Mouse (Mus musculus): ENCODE data around the gene Olfr646. TPM values are rescaled to one million over a fixed set of nuclear protein-coding genes. Genes with fewer than 3 reads are reported as not detected.

The Olfr646 gene
- not detected in 2 replicates for polyA plus RNA-seq (2012; rRNA removed)

- DNase-seq (ENCODE audit: low read depth, low spot score), result no peak
These were observed at the start of gene Olfr646 for GRCm38 (mm10) chr7:104104757-104104972. Gene Olfr646 (plus strand): TSS chr7:104104873.

- WGBS, result 74% methylated on average over 1 of the region's 1 CpGs
- DNase-seq (ENCODE audit: low read depth, low spot score), result no peak
These were observed 45.5 kb upstream of the Olfr646 start for GRCm38 (mm10) chr7:104059215-104059614.

GRCm38 (mm10) chr7:104061345-104061744 is 43.3 kb upstream of the Olfr646 start, which contains the start of gene 4930516K23Rik:
Gene 4930516K23Rik (minus strand): TSS chr7:104061445.
- 39% methylated on average over 2 of the region's 2 CpGs for WGBS
- DNase-seq (ENCODE audit: low read depth, low spot score), result no peak

GRCm38 (mm10) chr7:104071769-104072168 is 32.9 kb upstream of the Olfr646 start, which contains the start of gene Olfr644:
Gene Olfr644 (minus strand): TSS chr7:104071869.
- 62% methylated on average over 2 of the region's 2 CpGs for WGBS
- no peak for DNase-seq (ENCODE audit: low read depth, low spot score)

GRCm38 (mm10) chr7:104085365-104085764 is 19.3 kb upstream of the Olfr646 start, which contains the start of gene Olfr645:
Gene Olfr645 (minus strand): TSS chr7:104085465.
- WGBS, result 72% methylated on average over 1 of the region's 1 CpGs
- DNase-seq (ENCODE audit: low read depth, low spot score), result no peak

GRCm38 (mm10) chr7:104103913-104104756 is 538 bp upstream of the Olfr646 start:
- DNase-seq (ENCODE audit: low read depth, low spot score), result no peak
- 32% methylated on average over 4 of the region's 4 CpGs for WGBS

- 88% methylated on average over 5 of the region's 5 CpGs for WGBS
- DNase-seq (ENCODE audit: low read depth, low spot score), result no peak
These were observed 25.1 kb downstream of the Olfr646 start, which contains the start of gene Ubqln5 for GRCm38 (mm10) chr7:104129726-104130125. Gene Ubqln5 (minus strand): TSS chr7:104129826.

- WGBS, result 64% methylated on average over 5 of the region's 5 CpGs
- no peak for DNase-seq (ENCODE audit: low read depth, low spot score)
These were observed 32.6 kb downstream of the Olfr646 start, which contains the start of gene Olfr643 for GRCm38 (mm10) chr7:104137305-104137704. Gene Olfr643 (minus strand): TSS chr7:104137405.

- no peak for DNase-seq (ENCODE audit: low read depth, low spot score)
- 79% methylated on average over 3 of the region's 3 CpGs for WGBS
These were observed 38.5 kb downstream of the Olfr646 start, which contains the start of gene Ubqln3 for GRCm38 (mm10) chr7:104143179-104143578. Gene Ubqln3 (minus strand): TSS chr7:104143279.

- WGBS, result 88% methylated on average over 2 of the region's 2 CpGs
- no peak for DNase-seq (ENCODE audit: low read depth, low spot score)
These were observed 45.8 kb downstream of the Olfr646 start, which contains the start of gene Ubqlnl for GRCm38 (mm10) chr7:104150456-104150855. Gene Ubqlnl (minus strand): TSS chr7:104150556.

Other genes with a start within 250 kb of the Olfr646 start
- not detected in 2 replicates for gene Olfr66, start 218.6 kb upstream of the Olfr646 start, polyA plus RNA-seq (2012; rRNA removed)
- not detected in 2 replicates for gene Olfr64, start 210.4 kb upstream of the Olfr646 start, polyA plus RNA-seq (2012; rRNA removed)
- not detected in 2 replicates for gene Olfr65, start 201.4 kb upstream of the Olfr646 start, polyA plus RNA-seq (2012; rRNA removed)
- not detected in 2 replicates for gene Olfr631, start 176.0 kb upstream of the Olfr646 start, polyA plus RNA-seq (2012; rRNA removed)
- gene Olfr632, start 170.5 kb upstream of the Olfr646 start, polyA plus RNA-seq (2012; rRNA removed), result not detected in 2 replicates
- gene Olfr633, start 160.4 kb upstream of the Olfr646 start, polyA plus RNA-seq (2012; rRNA removed), result not detected in 2 replicates
- not detected in 2 replicates for gene Olfr635, start 133.7 kb upstream of the Olfr646 start, polyA plus RNA-seq (2012; rRNA removed)
- not detected in 2 replicates for gene Olfr638, start 106.1 kb upstream of the Olfr646 start, polyA plus RNA-seq (2012; rRNA removed)
- not detected in 2 replicates for gene Olfr639, start 87.6 kb upstream of the Olfr646 start, polyA plus RNA-seq (2012; rRNA removed)
- not detected in 2 replicates for gene Olfr640, start 79.3 kb upstream of the Olfr646 start, polyA plus RNA-seq (2012; rRNA removed)
- gene Olfr641, start 69.4 kb upstream of the Olfr646 start, polyA plus RNA-seq (2012; rRNA removed), result not detected in 2 replicates
- not detected in 2 replicates for gene Olfr642, start 52.2 kb upstream of the Olfr646 start, polyA plus RNA-seq (2012; rRNA removed)
- not detected in 2 replicates for gene 4930516K23Rik, start 43.4 kb upstream of the Olfr646 start, polyA plus RNA-seq (2012; rRNA removed)
- not detected in 2 replicates for gene Olfr644, start 33.0 kb upstream of the Olfr646 start, polyA plus RNA-seq (2012; rRNA removed)
- gene Olfr645, start 19.4 kb upstream of the Olfr646 start, polyA plus RNA-seq (2012; rRNA removed), result not detected in 2 replicates
- not detected in 2 replicates for gene Ubqln5, start 25.0 kb downstream of the Olfr646 start, polyA plus RNA-seq (2012; rRNA removed)
- not detected in 2 replicates for gene Olfr643, start 32.5 kb downstream of the Olfr646 start, polyA plus RNA-seq (2012; rRNA removed)
- gene Ubqln3, start 38.4 kb downstream of the Olfr646 start, polyA plus RNA-seq (2012; rRNA removed), result not detected in 2 replicates
- not detected in 2 replicates for gene Ubqlnl, start 45.7 kb downstream of the Olfr646 start, polyA plus RNA-seq (2012; rRNA removed)
- not detected in 2 replicates for gene Olfm5, start 60.0 kb downstream of the Olfr646 start, polyA plus RNA-seq (2012; rRNA removed)
- gene Olfr648, start 78.5 kb downstream of the Olfr646 start, polyA plus RNA-seq (2012; rRNA removed), result 0.02 TPM in 1 of 2 replicates, not detected in the other
- gene Olfr649, start 91.1 kb downstream of the Olfr646 start, polyA plus RNA-seq (2012; rRNA removed), result not detected in 2 replicates
- gene Trim6, start 113.9 kb downstream of the Olfr646 start, polyA plus RNA-seq (2012; rRNA removed), result 0.79 and 1.1 TPM in 2 replicates
- gene Trim34a, start 139.6 kb downstream of the Olfr646 start, polyA plus RNA-seq (2012; rRNA removed), result 3.8 and 5.5 TPM in 2 replicates
- 0.40 and 0.81 TPM in 2 replicates for gene Trim5, start 183.2 kb downstream of the Olfr646 start, polyA plus RNA-seq (2012; rRNA removed)
- 5.3 and 8.3 TPM in 2 replicates for gene Trim12a, start 210.6 kb downstream of the Olfr646 start, polyA plus RNA-seq (2012; rRNA removed)
- gene Trim34b, start 224.6 kb downstream of the Olfr646 start, polyA plus RNA-seq (2012; rRNA removed), result 2.5 and 3.6 TPM in 2 replicates
- 4.2 and 5.8 TPM in 2 replicates for gene Trim12c, start 248.5 kb downstream of the Olfr646 start, polyA plus RNA-seq (2012; rRNA removed)